Mouse (Mus musculus) right cerebral cortex, postnatal 4 days (tissue): ENCODE measurements around the gene Olfr957.

Experiments used
- DNase-seq: peaks from one replicate; pipeline ENCODE4 v3.0.0-alpha.2; 2022

Olfr957 gene

GRCm38 (mm10) chr9:39515531-39515930 lies at the start of gene Olfr957:
Gene Olfr957 (minus strand): TSS chr9:39515809.
- DNase-seq = no peak

GRCm38 (mm10) chr9:39558349-39558647 lies 42.7 kb upstream of the Olfr957 start:
- DNase-seq = no peak

- peak; percentile 5 for DNase-seq
Observed at GRCm38 (mm10) chr9:39557529-39558348, 42.1 kb upstream of the Olfr957 start.

GRCm38 (mm10) chr9:39553946-39554345 lies 38.3 kb upstream of the Olfr957 start, which contains the start of gene Olfr958:
Gene Olfr958 (minus strand): TSS chr9:39554054.
- no peak for DNase-seq

GRCm38 (mm10) chr9:39550806-39551205 lies 35.2 kb upstream of the Olfr957 start:
- no peak for DNase-seq

GRCm38 (mm10) chr9:39523616-39524285 lies 8.1 kb upstream of the Olfr957 start:
- DNase-seq = no peak

GRCm38 (mm10) chr9:39518595-39518994 lies 3.0 kb upstream of the Olfr957 start:
- no peak for DNase-seq

- DNase-seq = no peak
Observed at GRCm38 (mm10) chr9:39509412-39509811, 6.2 kb downstream of the Olfr957 start.

GRCm38 (mm10) chr9:39508998-39509397 lies 6.6 kb downstream of the Olfr957 start:
- DNase-seq = peak; percentile 77

- no peak for DNase-seq
Observed at GRCm38 (mm10) chr9:39493895-39494294, 21.7 kb downstream of the Olfr957 start, which contains the start of gene Olfr44. Gene Olfr44 (minus strand): TSS chr9:39493995.

- DNase-seq = no peak
Observed at GRCm38 (mm10) chr9:39471844-39472243, 43.8 kb downstream of the Olfr957 start, which contains the start of gene Olfr955. Gene Olfr955 (minus strand): TSS chr9:39471944.
